Mouse (Mus musculus): ENCODE measurements around the gene Gm5414.

The Gm5414 gene

DNA sequence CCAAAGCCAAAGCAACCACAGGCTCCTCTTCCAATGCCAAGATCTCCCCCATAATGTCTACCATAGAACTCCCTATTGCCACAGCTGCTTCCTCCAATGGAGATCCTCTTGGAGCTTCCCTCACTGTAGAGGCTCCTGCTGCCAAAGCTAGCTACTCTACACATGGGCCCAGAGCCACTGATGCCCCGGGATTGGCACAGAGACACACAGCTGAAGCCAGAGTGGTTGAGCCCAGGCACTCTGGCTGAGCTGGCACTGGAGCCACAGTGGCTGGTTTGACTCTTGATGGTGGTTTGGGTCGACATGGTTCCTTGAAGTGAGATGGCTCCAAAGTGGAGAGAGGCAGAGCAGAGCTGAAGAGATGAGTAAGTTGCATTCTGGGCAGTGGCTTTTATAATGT is at the start of gene Gm5414:
Gm5414 (minus strand) TSS at position 305 of the 400 bp plus-strand sequence.
- DNase-seq (ENCODE audit: low spot score in 2 of 2) = no peak

DNA sequence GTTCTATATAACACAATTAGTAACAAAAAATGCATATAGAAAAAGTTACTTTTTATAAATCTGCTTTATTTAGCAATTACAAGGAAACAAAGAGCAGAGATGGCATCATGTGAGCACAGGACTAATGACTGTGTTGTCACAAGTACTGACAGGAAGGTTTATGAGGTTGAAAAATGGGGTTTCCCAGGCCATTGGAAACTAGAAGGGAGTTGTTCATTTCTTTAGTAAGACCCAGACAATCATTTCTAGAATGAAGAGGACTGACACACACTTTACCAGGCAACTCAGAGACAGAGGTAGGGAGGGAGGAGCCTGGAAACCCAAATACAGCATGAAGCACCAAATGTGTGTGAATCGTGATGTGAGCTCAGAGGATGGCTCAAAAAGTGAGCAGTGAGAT is 48.0 kb upstream of the Gm5414 start:
- no peak for DNase-seq (ENCODE audit: low spot score in 2 of 2)

DNA sequence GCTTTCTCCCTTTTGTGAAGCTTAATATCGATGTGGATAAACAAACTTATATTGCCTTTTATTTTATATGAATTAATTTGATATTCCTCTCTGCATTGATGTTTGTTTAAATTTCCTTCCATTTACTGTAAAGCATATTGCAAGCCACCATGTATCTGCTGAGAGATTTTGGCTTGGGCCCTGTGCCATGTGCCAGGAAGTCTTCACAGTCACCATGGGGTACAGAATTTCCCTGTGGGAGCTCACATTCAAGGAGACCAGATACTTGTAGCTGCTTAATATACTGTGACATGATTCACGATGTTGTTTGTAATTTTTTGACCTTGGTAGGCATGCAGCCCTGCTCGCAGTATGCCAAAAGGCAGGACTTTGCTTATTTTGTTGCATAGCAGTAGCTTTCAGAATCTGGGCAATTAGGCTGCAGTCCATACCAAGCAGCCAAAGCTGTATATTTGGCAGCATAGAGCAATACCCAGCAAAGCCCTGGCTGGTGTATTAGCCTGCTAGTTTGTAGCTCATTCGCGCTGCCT is 24.8 kb upstream of the Gm5414 start:
- DNase-seq (ENCODE audit: low spot score in 2 of 2) = no peak

DNA sequence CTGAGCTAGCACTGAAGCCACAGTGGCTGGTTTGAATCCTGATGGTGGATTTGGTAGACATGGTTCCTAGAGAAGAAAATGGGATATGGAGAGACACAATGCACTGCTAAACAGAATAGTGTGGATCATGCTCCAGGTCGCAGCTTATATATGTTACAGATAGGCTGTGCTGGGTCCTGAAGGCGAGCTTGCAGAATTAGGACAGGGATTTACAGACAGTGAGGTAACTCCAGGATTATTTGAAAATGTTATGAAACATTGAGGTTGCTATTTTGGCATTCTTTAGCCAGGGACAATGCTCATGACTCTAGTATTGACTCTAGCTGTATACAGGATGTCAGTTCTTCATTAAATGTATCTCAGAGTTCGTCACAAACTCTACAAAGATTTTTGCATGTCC is 19.3 kb upstream of the Gm5414 start, which contains the start of gene Gm5478:
Gm5478 (minus strand) TSS at position 101 of the 400 bp plus-strand sequence.
- no peak for DNase-seq (ENCODE audit: low spot score in 2 of 2)

DNA sequence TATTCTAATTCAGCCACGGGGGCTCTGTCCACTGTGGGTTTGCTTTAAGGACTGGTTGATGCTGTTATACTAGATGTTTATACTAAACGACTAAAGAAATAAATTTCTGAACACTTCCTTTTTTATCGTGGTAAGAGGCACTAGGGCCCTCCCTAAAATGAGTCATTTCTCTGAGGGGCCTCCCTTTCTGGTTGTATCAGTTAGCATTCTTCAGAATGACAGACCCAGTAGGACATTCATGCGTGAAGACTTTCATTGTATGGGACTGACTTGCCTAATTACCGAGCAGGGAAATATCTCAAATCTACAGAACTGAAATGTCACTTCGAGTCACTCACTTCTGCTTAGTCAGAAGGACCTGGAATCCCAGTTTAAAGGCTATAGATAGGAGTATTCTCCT is 28.9 kb downstream of the Gm5414 start:
- DNase-seq (ENCODE audit: low spot score in 2 of 2) = no peak

DNA sequence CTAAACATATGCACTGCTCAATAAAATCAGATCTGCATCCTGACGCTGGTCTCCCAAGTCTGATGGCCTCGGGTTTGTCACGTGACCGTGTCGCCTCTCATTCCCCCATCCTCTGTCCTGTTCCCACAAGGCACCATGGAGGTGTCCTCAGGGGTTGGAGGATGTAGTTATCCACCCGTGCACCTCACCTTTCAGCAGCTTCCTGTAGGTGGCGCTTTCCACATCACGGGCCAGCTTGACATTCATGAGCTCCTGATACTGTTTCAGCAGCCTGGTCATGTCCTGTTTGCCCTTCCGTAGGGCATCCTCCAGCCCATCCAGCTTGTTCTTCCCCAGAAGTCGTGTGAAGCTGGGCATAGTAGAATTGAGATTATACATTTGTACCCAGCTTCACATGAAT is 39.8 kb downstream of the Gm5414 start:
- DNase-seq (ENCODE audit: low spot score in 2 of 2) = no peak

DNA sequence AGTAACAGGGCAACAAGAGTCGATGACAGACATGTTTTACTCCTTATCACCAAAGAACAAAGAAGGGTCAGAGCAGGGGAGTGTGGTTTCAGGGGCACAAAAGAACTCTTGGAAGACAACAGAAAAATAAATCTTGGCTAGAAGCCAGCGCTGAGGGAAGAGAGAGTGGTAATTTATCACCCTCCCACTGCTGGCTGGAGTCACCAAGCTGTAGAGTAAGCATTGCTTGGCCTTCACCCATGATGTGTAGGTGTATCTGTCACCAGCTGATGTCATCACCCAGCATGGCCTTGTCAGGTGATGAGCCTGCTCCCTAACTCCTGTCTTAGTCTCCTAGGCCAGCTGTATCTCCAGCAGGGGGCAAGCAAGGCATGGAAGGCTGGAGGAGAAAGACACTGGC is 43.5 kb downstream of the Gm5414 start:
- no peak for DNase-seq (ENCODE audit: low spot score in 2 of 2)

DNA sequence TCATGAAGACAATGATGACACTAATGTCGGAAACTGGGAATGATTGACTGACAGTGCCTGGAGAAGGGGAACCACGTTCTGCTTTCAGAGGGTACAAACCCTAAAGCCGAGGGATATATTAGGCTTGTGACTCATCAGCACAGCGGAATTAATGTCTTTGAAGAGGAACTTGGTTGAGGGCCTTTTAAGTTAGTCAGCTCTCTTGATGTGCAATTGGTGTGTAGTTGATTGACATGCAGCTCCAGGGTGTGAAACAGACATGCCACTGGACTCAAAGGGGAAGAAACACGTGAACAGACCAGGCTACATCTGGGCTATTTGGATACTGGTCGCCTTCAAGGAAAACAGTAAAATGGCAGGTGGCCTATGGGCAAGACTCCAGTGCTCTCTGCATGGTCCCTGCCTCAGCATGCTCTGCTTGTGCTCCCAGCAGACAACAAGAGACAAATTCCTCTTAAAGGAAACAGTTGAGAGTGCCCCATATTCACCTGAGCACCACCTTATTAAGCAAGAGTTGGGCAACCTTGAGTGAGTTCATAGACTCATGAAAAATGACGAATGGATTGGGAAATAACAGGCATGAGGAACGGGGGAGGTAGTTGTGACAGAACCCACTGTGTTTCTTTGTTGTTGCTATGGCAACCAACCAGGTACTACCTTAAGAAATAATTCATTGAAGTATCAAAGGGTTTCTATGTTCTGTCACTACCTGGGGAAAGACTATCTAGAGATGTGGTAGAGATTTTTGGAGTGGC is 44.6 kb downstream of the Gm5414 start:
- DNase-seq (ENCODE audit: low spot score in 2 of 2) = no peak

DNA sequence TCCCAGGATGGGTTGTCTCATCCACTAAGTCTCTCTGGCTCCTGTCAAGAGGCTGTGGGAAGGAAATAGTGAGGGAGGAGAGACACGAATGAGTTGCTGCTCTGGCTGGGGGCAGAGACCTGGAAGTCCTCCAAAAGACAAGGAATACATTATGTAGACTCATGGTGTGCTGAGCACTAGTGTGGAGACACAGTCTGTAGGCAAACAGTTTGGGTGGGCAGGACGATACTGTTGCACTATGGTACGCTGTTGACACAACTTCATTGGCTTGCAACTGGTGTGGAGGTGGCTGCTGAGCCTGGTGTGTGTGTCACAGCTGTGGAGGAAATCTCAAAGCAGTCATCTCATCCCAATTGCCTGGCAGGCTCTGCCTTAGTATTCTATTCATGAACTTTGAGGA is 46.3 kb downstream of the Gm5414 start:
- no peak for DNase-seq (ENCODE audit: low spot score in 2 of 2)

DNA sequence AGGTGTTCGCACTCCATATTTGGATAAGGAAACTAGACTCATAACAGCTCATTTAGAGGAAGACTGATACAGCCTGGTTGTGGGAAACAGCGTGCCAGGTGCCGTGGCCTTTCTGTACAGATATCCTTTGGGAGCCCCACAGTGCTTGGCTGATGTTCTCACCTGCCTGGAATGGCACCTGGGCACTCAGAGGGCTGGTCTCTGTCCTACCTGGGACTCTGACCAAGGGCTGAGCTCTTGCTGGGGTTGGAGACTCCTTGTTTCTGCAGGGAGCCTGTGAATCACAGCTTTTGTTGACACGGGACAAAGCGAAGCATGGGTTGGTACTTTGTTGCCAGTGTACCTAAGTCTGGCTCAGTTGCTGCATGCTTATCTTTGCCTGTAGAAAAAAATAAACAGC is 52.5 kb downstream of the Gm5414 start:
- no peak for DNase-seq (ENCODE audit: low spot score in 2 of 2)

Measured in spleen, postnatal 10 days (tissue).